Mouse (Mus musculus): ENCODE measurements around the gene Ercc1. TPM values are rescaled to one million over a fixed set of nuclear protein-coding genes. Genes with fewer than 3 reads are reported as not detected.

Gene Ercc1
- polyA plus RNA-seq, 1 experiment = 47.5 TPM

DNA sequence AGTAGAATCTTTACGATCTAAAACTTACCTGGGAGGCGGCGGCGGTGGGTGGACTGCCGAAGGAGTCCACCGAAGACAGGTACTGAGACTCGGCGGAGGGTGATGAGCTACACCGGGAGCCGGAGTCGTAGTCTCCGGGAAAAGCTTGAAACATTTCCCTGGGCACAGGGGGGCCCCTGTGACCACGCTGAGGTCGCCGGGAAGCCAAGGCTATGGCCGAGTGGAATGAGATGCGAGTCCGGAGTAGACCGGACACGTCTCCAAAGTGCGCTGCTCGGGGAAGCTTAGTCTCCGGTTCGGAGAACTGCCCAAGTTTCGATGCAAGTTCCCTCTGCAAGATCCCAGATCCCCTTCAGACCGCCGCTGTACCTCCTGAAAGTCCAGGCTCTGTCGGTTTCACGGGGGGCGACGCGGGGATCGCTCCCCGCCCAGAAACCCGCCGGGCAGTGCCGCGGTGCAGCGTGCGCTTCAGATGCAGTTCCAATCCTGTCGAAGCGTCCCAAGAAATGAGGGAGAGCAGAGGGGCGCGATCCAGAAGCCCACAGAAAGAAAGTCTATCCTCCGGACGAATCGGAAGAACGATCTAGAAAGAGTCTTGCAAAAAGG lies 35.2 kb upstream of the Ercc1 start:
- DNase-seq (ENCODE audit: low spot score) = no peak

DNA sequence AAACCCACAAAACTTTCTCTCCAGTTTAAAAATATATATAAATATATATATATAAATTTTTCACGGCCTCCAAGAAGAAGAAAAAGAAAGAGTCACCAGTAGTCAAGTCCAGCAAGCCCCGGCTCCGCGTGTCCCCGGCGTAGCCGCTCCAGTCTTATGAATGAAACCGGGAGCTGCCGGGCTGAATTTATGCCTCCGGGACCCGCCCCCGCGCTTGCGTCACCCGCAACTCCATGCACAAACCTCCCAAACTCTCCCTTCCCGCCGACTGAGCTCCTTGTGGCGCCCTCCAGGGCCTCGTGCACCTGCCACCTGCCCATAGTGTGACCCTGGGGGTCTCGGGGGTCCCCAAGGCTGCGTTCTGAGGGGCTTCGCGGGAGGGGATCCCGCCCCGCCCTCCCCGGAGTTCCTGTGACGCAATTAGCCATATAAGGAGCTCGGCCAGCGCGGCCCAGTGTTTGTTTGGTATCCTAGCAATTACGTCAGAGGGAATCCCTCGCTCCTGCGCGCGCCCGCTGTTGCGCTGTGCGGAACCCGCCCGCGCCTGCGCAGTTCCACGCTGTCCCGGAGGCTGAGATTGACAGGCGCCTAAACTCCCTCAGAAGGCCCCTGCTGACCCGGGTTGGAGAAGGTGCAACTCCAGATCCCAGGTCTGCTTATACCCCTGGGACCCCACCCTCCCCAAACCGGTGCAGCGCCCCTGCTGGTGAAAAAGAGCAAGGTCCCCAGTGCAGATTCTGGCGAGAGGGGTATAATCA lies 34.5 kb upstream of the Ercc1 start, which contains the start of gene Fosb:
Gene Fosb (minus strand): TSS at position 168 of the 758 bp plus-strand sequence.
- DNase-seq (ENCODE audit: low spot score) = peak; percentile 87

DNA sequence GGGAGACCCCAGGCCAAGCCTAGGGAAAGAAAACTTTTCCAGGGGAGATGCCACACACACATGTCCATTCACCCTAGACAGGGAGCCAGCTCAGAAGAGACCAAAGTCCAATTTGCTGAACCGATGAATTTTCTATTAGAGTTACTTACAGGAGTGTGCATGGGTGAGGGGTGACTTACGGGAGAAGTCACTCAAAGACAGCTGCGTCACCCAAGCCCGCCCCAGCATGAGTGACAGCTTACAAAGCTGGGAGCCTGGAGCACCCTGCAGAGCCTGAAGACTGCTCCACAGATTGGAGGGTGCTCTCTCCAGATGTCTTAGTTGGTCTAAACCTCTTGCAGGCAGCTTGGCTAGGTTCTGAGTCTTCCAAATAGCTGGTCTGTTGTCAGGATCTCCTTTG lies 32.6 kb upstream of the Ercc1 start:
- no peak for DNase-seq (ENCODE audit: low spot score)

DNA sequence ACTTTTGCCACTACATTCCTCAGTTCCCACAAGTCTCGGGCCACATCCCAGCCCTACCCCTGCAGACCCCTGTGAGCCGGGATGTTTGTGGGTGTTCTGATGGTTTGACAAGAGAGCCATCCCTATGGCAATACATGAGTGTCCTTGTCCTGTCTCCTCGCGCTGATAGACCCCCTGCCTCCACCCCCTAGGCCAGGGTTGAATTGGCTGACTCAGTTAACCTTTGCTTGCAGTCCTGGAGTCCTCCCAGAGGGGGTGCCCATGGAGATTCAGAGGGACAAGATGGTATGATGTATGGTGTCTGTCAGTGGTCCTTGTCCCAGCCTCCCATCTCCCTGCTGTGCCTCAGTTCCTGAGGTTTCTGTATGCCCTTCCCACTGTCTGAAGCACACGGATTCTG lies 30.5 kb upstream of the Ercc1 start:
- no peak for DNase-seq (ENCODE audit: low spot score)

DNA sequence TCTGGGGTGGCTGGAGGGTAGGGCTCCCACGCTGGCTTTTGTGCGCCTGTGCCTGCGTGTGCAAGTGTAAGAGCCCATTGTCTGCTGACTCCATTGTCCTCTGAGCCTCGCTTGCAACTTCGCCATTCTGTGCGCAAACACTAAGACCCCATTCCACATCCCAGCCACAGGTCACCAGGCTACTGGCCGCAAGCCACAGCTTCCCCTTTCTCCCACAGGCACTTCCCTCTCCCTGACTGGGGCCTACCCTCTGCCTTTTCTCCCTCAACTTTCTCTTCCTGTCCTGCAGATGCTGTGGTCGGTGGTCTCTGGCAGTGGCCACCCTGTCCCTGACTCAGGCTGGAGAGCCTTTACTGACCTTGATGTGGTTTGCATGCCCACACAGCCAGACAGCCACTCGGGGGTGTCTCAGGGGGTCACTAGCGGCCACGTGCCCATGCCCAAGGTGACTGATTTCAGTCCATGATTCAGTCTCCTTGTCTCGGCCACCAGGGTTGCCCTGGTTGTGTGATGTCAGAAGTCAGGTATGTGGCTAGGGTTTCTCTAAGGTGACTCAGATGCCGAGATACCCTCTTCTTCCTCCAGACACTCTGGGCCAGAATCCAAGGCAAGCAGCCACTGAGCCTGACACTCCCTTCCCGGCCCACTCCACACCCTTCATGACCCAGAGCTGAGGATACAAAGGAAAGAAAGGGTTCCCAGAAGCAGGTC lies 28.0 kb upstream of the Ercc1 start:
- DNase-seq (ENCODE audit: low spot score) = no peak

DNA sequence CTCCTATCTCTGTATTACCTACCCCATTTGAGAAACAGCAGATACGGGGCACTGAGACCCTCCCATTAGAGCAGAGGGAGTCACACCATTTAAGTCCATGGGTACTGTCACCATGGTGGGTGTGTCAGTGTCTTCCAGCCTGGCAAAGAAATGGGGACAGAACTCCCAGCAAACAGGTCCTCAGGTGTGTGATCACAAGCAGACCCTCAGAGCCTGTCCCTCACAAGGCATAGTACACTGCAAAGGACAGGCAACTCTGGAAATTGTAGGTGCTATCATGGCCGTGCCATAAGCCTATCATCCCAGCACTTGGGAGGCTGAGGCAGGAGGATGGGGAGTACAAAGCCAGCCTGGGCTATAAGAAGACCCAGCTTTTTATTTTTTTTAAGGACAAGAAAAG lies 26.4 kb upstream of the Ercc1 start:
- DNase-seq (ENCODE audit: low spot score) = no peak

DNA sequence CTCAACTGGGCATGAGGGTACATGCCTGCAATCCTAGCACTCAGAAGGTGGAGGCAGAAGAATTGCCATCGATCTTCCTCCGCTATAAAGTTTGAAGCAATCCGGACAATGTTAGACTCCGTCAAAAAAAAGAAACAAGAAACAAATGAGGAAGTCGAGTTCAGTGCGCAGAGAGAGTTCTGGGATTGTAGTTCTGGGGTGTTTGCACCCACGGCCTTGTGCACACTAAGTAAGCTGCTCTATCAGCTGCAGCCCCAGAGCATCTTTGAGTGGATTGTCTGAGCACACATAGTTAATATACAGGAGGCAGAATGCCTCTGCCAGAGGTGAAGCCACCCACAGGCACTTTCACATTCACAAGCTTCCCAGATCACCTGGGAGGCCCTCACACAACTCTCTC lies 25.9 kb upstream of the Ercc1 start:
- DNase-seq (ENCODE audit: low spot score) = no peak

DNA sequence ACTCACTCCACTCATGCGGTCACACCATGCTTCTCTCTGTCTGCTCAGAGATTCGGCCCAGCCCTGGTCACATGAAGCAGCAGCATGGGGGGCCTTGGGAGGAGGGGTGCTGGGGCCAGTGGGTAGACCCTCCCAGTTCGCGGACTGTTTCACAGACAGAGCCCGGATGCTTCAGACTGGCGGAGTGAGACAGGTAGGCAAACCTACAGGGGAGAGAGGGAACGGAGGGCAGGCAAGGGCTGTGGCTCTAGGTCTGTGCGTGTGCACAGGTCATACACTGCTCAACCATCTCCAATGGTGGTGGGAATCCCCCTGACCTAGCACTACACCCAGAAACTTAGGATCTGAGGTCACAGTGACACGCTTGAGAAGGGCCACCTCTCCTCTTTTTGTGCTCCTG lies 25.1 kb upstream of the Ercc1 start:
- DNase-seq (ENCODE audit: low spot score) = no peak

DNA sequence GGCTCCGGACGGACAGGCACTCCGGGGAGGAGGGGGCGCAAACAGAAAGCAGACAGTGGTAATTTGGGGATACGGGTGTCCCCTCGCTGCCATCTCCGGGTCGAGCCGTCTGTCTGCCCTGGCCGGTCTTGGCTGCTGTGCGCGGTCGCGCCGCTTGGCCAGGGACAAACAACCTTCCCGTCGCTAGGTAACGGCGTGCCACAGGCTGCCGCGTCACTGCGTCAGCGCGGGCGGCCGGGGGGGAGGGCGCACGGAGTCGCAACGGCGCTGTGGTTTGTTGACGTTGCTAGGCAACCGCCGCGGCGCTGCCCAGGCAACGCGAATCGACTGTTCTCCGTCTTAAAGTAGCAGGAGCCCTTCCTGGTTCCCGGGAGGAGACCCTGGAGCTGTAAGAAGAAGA lies 24.7 kb upstream of the Ercc1 start:
- DNase-seq (ENCODE audit: low spot score) = peak; percentile 84

DNA sequence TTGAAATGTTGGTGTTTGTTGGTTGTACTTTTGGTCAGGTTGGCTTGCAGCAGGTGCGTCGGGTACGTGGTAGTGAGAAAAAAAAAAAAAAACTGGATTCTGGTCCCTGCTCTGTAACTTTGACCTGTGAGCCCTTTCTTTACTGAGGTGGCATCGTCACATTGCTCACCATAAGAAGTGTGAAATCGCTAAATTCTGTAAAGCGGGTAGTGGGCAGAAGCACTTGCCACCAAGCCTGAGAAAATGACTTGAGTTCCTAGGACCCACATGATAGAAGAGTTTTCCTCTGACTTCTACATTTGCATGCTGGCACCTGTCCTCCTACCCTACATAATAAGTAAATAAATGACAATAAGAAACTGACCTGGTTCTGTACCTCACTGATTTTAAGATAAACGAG lies 23.9 kb upstream of the Ercc1 start:
- DNase-seq (ENCODE audit: low spot score) = no peak

DNA sequence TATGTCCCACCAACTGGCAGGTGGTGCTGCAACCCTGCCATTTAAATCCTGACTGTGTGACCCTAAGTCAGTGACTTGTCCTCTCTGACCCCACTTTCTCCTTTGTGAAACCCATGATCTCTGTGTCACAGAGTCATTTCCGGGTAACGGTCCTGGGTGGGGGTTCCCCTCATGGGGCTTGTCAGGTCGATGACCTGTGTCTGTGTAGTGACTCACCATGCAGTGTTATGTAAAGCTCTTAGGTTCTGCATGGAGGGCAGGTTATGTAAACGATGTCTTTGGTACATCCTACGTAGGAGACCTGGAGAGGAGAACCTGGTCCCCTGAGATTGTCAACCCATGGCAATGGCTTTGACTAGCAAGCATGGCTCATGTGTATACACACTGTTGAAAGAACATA lies 23.1 kb upstream of the Ercc1 start:
- DNase-seq (ENCODE audit: low spot score) = no peak

DNA sequence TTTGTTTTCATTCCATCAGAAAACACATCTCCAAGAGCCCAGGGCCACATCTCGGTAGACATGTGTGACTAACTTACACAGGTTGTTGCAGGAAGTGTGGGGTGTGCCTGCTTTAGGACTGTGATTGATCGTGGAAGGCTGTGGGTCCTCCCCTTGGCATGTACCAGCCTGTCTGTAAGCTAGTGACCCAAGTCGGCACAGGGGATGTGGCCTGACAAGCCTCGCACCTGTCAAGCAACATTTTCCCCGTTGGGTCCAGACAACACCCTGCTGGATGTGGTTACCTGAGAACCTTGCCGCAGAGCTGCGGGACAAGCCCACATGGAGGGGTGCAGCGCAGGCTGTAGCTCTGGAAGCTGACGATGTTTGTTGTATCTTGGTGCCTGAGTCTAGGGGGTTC lies 22.1 kb upstream of the Ercc1 start:
- DNase-seq (ENCODE audit: low spot score) = no peak

DNA sequence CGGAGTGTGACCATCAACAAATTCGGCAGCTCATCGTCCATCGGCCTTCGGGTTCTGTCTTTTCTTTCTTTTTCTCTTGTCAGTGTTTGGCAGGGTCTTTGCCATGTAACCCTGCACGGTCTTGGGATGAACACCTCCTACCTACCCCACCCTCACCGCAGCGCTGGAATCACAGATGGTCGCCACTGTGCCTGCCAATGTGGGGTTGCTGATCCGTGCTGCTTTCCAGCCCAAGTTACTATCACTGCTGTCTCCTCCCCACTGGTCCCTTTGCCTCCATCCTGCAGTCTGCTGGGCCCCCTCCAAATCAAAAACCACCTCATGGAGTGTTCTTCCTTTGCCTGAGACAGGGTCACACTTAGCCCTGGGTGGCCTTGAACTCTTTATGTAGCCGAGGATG lies 20.4 kb upstream of the Ercc1 start:
- no peak for DNase-seq (ENCODE audit: low spot score)

DNA sequence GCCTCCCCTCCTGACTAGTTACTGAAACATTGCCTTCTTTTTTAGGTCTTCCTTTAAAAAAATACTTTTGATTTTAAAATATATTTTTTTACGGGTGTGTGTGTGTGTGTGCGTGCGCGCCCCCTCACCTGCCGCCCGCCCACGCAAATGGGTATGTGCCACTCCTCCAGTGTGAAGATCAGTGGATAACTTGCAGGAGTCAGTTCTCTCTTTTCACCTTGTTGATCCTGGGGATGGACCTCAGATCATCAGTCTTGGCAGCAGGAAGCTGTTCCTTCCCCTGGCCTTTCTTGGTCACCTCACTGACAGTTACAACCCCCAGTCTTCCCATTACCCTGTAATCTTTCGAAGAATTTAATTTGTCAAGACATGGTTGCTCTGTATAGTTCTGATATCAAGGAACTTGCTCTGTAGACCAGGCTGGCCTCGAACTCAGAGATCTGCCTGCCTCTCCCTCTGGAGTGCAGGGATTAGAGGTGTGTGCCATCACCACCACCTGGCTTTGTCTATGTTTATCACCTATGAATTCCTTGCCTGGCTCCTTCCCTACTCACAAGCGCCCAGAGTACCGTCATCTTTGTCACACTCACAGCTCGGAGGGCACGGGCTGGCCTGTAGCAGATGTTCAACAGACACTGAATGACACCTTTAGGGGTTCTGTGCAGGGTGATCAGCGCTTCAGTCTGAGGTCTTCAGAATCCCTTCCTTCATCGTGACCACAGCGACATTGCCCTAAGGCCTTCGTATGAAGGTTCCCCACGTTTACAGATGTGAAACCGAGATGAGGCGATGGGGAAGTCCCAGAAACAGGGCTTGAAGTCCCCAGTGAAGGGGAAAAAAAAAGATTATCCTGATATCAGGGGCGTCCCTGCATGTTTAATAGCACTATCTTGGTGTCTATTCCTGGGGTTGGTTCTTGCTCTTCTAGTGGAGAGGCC lies 19.0 kb upstream of the Ercc1 start:
- no peak for DNase-seq (ENCODE audit: low spot score)

DNA sequence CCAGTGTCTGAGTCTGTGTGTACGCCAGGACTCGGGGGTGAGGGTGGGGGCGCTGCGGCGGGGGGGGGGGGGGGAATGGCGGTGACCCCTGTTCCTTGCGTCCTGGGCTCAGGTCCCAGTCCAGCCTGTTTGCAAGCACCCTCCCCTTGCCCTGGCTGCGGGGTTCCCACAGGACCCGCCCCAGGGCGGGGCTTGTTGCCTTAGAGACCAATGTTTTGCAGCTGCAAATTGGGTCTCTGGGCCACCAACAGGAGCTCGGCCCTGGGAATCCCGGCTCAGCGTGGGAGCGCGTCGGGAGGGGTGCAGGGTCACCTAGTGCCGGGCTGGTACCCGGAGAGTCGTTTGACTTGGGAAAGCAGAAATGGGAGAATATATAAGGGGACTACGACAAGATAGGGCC lies 18.2 kb upstream of the Ercc1 start:
- no peak for DNase-seq (ENCODE audit: low spot score)

DNA sequence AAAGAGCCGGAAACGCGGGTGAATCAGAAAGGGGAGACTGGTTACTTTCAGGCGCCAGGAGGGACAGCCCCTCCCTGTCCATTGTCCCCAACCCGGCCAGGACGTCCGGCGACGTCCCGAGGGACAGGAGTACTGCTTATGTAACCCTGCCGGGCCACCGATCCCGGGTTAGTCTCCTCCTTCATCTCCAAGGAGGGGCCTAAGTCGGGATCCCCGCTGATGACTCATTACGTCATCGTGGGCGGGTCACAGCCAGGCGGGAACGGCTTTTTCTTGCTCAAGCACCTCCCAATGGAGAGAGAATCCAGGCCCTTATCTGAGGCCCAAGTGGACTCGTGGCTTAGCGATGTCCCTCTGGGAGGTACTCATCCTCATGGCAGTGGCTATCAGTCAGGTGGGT lies 17.4 kb upstream of the Ercc1 start:
- peak; percentile 67 for DNase-seq (ENCODE audit: low spot score)

DNA sequence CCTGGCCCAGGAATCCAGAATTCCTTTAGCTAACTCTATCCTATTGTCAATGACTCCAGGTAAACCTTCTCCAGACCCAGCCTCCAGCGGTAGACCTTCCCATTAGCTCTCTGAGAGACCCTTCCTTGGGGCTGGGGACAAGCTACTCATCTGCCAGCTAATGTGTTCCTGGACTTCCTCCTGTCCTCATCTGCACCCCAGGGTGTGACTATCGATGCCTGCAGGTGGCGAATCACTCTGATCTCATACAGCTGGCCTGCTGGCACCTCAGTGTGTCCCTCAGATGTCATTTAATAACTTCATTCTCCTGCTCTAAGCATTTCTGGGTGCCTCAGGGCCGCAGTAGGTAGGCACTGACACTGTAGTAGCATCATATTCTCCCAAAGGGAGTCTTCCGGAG lies 16.8 kb upstream of the Ercc1 start:
- no peak for DNase-seq (ENCODE audit: low spot score)

DNA sequence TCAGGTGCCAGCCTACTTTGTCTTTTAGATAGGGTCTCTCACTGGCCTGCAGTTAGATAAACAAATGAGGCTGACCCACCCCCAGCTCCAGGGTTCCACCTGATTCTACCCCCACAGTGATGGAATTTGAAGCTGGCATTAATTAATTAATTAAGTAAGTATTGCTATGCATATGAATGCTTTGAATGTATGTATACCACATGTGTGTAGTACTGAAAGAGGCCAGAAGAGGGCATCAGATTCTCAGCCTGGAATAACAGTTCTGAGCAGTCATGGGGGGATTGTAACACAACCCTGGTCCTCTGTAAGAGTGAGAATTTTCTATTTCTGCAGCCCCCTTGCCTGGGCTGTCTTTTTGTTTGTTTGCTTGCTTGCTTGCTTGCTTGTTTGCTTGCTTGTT lies 16.2 kb upstream of the Ercc1 start:
- DNase-seq (ENCODE audit: low spot score) = no peak

DNA sequence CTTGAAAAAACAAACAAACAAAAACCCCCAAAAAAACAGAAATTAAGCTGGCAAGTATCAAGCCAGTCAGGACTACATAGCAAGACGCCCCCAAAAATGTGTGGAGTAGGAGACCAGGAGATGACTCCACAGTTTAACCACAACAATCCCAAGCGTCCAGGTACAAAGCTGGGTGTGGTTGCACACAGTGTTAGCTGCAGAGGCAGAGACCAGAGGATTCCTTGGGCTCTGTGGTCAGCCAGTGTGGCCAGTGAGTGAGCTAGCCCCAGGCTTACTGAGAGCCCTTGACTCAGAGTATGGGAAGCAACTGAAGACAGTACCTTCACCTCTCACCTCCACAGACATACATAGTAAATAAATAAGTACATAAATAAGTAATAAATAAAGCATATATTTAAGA lies 12.7 kb upstream of the Ercc1 start:
- DNase-seq (ENCODE audit: low spot score) = no peak

DNA sequence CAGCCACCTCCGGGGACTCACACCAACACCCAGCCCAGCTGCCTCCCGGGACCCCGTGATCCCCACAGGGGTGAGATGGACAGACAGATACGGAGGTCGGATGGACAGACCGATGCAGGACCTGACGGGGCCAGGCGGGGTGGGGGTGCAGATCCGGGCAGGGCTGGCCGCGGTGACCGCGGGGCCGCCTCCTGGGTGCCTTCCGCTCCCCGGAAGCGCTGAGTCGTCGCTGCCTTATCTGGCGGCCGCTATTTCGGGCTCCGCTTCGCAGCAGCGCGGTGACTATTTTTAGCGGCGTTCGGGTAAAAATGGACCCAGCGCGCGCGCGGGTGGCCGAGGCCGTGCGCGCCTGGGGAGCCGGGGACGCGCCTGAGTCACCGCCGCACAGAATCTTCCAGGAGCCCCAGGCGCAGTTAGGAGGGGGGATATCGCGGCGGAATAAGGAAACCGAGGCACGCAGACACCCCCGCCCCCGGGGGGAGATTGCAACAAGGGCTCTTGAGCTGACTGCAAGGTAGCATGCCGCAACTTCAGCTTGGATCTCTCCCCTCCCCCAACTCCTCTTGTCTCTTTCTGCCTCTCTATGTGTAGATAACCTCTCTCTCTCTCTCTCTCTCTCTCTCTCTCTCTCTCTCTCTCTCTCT lies 11.7 kb upstream of the Ercc1 start:
- peak; percentile 62 for DNase-seq (ENCODE audit: low spot score)

DNA sequence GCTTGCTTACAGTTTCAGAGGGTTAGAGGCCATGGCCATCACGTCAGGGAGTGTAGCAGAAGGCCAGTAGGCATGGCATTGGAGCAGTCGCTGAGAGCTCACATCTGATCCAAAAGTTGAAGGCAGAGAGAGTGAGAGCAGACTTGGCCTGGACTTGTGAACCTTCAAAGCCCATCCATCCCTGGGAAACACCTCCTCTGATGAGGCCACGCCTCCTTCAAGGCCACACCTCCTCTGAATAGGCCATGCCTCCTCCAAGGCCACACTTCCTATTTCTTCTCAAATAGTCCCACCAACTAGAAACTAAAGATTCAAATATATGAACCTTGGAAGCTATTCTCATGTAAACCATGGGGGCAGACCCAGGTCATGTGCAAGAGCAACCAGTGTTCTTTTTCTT lies 9.0 kb upstream of the Ercc1 start:
- DNase-seq (ENCODE audit: low spot score) = no peak

DNA sequence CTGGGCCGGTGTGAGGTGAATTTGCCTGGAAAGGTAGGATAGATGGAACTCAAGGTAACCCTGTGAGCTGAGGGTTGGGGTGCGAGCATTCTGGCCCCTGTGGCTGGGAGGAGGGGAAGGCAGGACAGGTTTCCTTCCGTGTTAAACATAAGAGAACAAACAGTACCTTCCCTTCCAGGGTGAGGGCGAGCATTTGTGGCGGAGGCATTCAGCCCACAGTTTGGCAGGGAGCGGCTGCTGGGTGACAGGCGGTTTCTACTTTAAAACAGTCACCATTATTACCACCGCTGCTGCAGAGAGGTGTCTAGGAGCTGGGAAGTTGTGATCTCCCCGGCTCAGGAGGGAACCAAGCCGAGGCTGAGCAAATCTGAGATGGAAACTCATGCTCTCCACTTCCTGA lies 7.5 kb upstream of the Ercc1 start:
- no peak for DNase-seq (ENCODE audit: low spot score)
